Mouse (Mus musculus) kidney, adult 2 months (tissue): Measurements from ENCODE around the gene Mast4. TPM values are rescaled to one million over a fixed set of nuclear protein-coding genes. Genes with fewer than 3 reads are reported as not detected.

Experiments used
- DNase-seq: peaks from one replicate; pipeline ENCODE4 v3.0.0; 2021
- H3K27ac ChIP-seq: fragments of 200-500 bp; 2 replicates; pipeline ENCODE4 v1.5.1; 2012; ENCODE audit warnings: low read depth, low read length, control low read depth, inconsistent platforms; ENCODE audit not compliant: insufficient read depth
- H3K27me3 ChIP-seq: fragments of 200-500 bp; replicated peaks from 2 replicates; pipeline ENCODE4 v1.6.1; 2012; ENCODE audit warnings: mild to moderate bottlenecking, moderate library complexity, low read length, inconsistent platforms; ENCODE audit not compliant: control insufficient read depth, insufficient read depth
- H3K36me3 ChIP-seq: fragments of 200-500 bp; 2 replicates; pipeline ENCODE4 v1.6.1; 2012; ENCODE audit warnings: mild to moderate bottlenecking, moderate library complexity, low read length, inconsistent platforms; ENCODE audit not compliant: control insufficient read depth, insufficient read depth
- H3K4me1 ChIP-seq: fragments of 200-500 bp; 2 replicates; pipeline ENCODE4 v1.6.1; 2011; ENCODE audit warnings: low read length; ENCODE audit not compliant: control insufficient read depth, insufficient read depth
- H3K4me3 ChIP-seq: fragments of 200-500 bp; 2 replicates; pipeline ENCODE4 v1.5.1; 2011; ENCODE audit warnings: mild to moderate bottlenecking, low read depth, low read length, control low read depth; ENCODE audit not compliant: insufficient read depth
- CTCF ChIP-seq: fragments of 200-500 bp; conservative IDR thresholded peaks from 2 replicates; pipeline ENCODE4 v1.5.1; 2011; ENCODE audit warnings: low read depth, mild to moderate bottlenecking, control low read depth, low read length, moderate library complexity, mixed read lengths; ENCODE audit not compliant: insufficient read depth, insufficient read length
- POLR2A ChIP-seq: fragments of 200-500 bp; IDR thresholded peaks from one replicate; pipeline ENCODE4 v1.6.1; 2011; ENCODE audit warnings: low read depth, low read length, control low read depth
- WGBS: fragments of 180-500 bp; shearing (Covaris S2); methylation state at CpG from one replicate; pipeline ENCODE4 v1.1.7; 2018; 5-methylcytosine and 5-hydroxymethylcytosine counted together
- polyA plus RNA-seq: library from polyadenylated mRNA; depleted of rRNA; stranded (reverse); fragments of >200 nt; gene quantifications from 2 replicates; pipeline ENCODE4 v1.2.3, GENCODE M21; 2012

Gene Mast4
- polyA plus RNA-seq, 1 experiment = 6.5 TPM

- no peaks in the 10 kb centered on the region for H3K4me1 ChIP-seq
- TF ChIP-seq CTCF = no peak
- no peak for TF ChIP-seq POLR2A
- H3K4me3 ChIP-seq = no peak overlapping the region
- no peaks in the 10 kb centered on the region for H3K36me3 ChIP-seq
- H3K27me3 ChIP-seq = no peaks in the 10 kb centered on the region
- no peak for DNase-seq
- H3K27ac ChIP-seq = no peak overlapping the region
- WGBS = 82% methylated on average over 8 of the region's 8 CpGs
Observed at GRCm38 (mm10) chr13:103344006-103344720, 9.9 kb upstream of the Mast4 start.

DNA sequence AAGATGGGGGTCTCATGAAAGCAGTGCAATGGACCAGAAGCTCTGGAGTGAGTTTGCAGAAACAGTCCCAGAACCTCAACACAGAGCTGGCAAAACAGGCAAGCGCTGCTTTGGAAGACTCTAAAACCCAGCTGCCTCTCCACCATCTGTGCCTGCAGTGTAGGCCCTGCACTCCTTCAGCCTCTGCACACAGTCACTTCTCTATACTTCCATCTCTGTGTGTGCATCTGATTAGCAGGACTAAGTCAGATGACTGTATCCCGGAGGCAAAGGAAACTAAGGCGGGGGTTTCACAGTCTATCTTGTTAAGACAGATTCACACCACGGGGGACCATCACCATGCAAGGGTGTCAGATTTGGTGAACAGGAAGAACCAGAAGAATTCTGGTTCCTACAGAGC, 6.7 kb upstream of the Mast4 start:
- Histone ChIP-seq H3K27ac (no peak overlapping the region), H3K4me3 (no peak overlapping the region), H3K36me3 (no peaks in the 10 kb centered on the region), H3K27me3 (no peaks in the 10 kb centered on the region), H3K4me1 (no peaks in the 10 kb centered on the region)
- DNase-seq = no peak
- TF ChIP-seq POLR2A (no peak), CTCF (no peak)
- 94% methylated on average over 4 of the region's 4 CpGs for WGBS

DNA sequence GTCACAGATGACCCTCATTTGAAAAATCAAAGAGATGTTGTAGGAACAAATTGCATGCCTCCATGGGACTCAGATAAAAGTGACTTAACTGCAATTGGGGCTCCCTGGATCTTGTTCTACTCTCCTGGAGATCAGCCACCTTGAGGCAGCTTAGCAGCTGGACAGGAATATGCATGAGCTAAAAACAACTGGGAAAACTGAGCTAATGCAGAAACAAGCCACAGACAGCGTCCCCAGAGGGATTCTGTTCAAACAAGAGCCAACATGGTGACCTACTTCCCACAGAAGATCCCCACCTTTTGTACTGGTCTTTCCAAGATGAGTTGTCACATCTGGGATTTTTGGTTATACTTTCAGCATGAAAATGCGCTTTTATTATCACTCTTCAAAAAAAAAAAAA, 4.3 kb upstream of the Mast4 start:
- Histone ChIP-seq H3K27ac (no peak overlapping the region), H3K4me3 (no peak overlapping the region), H3K36me3 (no peaks in the 10 kb centered on the region), H3K27me3 (no peaks in the 10 kb centered on the region), H3K4me1 (no peaks in the 10 kb centered on the region; the same call in 1 of the 2 replicates)
- 90% methylated on average over 2 of the region's 2 CpGs for WGBS
- DNase-seq = no peak
- no peak for TF ChIP-seq POLR2A
- no peak for TF ChIP-seq CTCF

- H3K36me3 ChIP-seq = no peaks in the 10 kb centered on the region
- peaks cover 5% of the 10 kb centered on the region; the same call in 1 of the 2 replicates for H3K4me1 ChIP-seq
- DNase-seq = peak; percentile 81
- WGBS = 49% methylated on average over 5 of the region's 5 CpGs
- no peak overlapping the region for H3K27ac ChIP-seq
- H3K27me3 ChIP-seq = no peaks in the 10 kb centered on the region
- H3K4me3 ChIP-seq = no peak overlapping the region
- TF ChIP-seq CTCF (no peak), POLR2A (no peak)
Observed at GRCm38 (mm10) chr13:103336237-103336636, 1.9 kb upstream of the Mast4 start.

- H3K27ac ChIP-seq = no peak overlapping the region
- H3K4me1 ChIP-seq = peaks cover 5% of the 10 kb centered on the region; the same call in 1 of the 2 replicates
- H3K27me3 ChIP-seq = no peaks in the 10 kb centered on the region
- no peak for DNase-seq
- no peak for TF ChIP-seq CTCF
- no peak for TF ChIP-seq POLR2A
- H3K4me3 ChIP-seq = peak overlapping the region; percentile 69
- WGBS = 8% methylated on average over 32 of the region's 32 CpGs
- no peaks in the 10 kb centered on the region for H3K36me3 ChIP-seq
Observed at GRCm38 (mm10) chr13:103334723-103335458, 594 bp upstream of the Mast4 start.

DNA sequence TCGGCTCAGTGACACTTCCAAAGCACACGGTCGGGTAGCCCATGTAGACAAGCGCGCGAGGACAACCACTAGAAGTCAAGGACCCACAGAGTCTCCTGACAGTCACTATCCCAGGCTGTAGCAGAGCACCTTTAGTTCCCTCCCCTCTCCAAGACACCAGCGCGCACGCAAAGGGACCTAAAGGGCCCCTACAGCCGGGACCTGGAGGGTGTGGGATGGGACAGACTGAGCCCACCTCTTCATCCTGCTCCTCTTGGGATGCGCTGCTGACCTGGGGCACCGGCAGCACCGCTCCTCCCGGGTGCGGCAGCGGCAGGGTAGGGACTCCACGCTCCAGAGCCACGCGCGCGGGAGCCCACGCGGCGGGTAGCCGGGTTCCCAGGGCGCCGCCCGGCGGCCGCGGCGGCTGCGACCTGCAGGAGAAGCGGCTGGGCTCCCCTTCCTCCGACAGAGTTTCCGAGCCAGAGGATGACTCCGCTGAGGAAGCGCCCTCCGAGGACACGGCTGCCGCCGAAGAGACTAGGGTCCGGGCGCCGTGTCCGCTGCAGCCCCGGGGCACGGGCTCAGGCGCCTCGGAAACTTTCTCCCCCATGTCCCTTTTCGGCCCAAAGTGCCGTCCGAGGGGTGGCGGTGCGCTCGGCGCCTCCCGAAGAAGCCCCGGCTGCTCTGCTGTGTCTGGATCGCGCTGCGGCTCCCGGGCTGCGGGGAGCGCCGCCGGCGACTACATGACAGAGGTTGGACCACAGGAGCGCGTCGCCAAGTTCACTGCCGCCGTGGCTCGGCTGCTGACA, 501 bp downstream of the Mast4 start:
- no peaks in the 10 kb centered on the region for H3K36me3 ChIP-seq
- H3K4me3 ChIP-seq = peak overlapping the region; percentile 69
- DNase-seq = peak; percentile 54
- peaks cover 9% of the 10 kb centered on the region for H3K4me1 ChIP-seq
- WGBS = under 1% methylated on average over 73 of the region's 74 CpGs
- H3K27ac ChIP-seq = no peak overlapping the region
- H3K27me3 ChIP-seq = no peaks in the 10 kb centered on the region
- no peak for TF ChIP-seq CTCF
- TF ChIP-seq POLR2A = no peak

- Histone ChIP-seq H3K36me3 (no peaks in the 10 kb centered on the region), H3K4me3 (peak overlapping the region; percentile 69), H3K27me3 (no peaks in the 10 kb centered on the region), H3K27ac (no peak overlapping the region), H3K4me1 (peaks cover 14% of the 10 kb centered on the region)
- DNase-seq = no peak
- WGBS = 4% methylated on average over 17 of the region's 17 CpGs
- TF ChIP-seq CTCF (no peak), POLR2A (no peak)
Observed at GRCm38 (mm10) chr13:103333153-103333552, 1.1 kb downstream of the Mast4 start.
